Mouse (Mus musculus) cortical plate, adult 2 months (tissue): ENCODE results near the gene Gapdh.

ENCODE experiments used
- CTCF ChIP-seq: fragments of 200-500 bp; IDR thresholded peaks from 2 replicates; pipeline ENCODE4 v1.5.1; 2011; ENCODE audit warnings: mild to moderate bottlenecking, control low read depth, low read length; ENCODE audit not compliant: insufficient read depth; ENCODE audit errors: extremely low read depth
- POLR2A ChIP-seq: fragments of 200-500 bp; IDR thresholded peaks from 2 replicates; pipeline ENCODE4 v1.6.1; 2011; ENCODE audit warnings: mild to moderate bottlenecking, low read length, control low read depth; ENCODE audit not compliant: insufficient read depth; ENCODE audit errors: extremely low read depth

- TF ChIP-seq POLR2A (no peak), CTCF (no peak)
Measured at GRCm38 (mm10) chr6:125139747-125140146, 26.5 kb downstream of the Gapdh start.
